Mouse (Mus musculus): ENCODE results near the gene Cers6.

DNA sequence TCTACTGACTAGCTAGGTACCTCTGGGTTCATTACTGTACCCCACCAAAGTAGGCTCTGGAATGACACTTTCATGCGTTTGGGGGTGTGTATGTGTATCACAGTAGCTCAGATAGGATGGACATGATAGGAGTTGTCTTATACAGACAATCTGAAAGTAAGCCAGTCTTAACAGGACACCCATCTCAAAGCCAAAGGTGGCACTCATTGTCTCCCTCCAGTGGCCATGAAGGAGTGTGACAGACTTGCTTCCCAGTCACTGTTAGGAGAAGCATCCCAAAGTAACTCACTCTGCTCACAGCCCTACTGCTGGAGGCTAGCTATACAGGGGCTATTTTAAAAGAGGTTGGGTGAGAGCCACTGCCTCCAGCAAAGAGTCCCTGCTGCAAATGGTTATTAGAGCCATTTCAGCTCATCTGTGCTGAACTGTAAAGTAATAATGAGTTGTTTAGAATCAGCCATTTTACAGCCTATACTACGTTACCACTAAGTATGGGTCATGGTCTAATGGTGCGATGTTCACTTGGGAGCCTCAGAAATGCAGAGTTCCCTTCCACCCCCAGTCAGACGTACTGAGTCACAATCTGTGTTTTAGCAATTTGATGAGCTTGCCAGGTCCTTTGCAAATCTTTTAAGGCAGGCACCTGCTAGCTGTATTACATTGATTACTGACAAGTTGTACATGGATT, 182.3 kb downstream of the Cers6 start:
- no peak for TF ChIP-seq MYOG (IDR thresholded peaks at IDR 0.05; ENCODE audit: control insufficient read depth, extremely low read depth, insufficient read length)
- peak; percentile 76 for TF ChIP-seq CTCF (IDR thresholded peaks at IDR 0.05; ENCODE audit: control insufficient read depth, insufficient read depth, insufficient read length)
- TF ChIP-seq USF1 (IDR thresholded peaks at IDR 0.05; ENCODE audit: low read depth): no peak
- TF ChIP-seq MAX (IDR thresholded peaks at IDR 0.05): no peak
- TF ChIP-seq CEBPB (IDR thresholded peaks at IDR 0.05; ENCODE audit: low read depth): no peak
- TF ChIP-seq MYOD1 (IDR thresholded peaks at IDR 0.05; ENCODE audit: control insufficient read depth, insufficient read length, low read depth): no peak
- TF ChIP-seq FOSL1 (IDR thresholded peaks at IDR 0.05; ENCODE audit: insufficient read depth, low read length, poor library complexity, severe bottlenecking): no peak
